Mouse (Mus musculus) midbrain, embryonic 10.5 days (tissue): Measurements from ENCODE around the gene Dmac2. TPM values are rescaled to one million over a fixed set of nuclear protein-coding genes. Genes with fewer than 3 reads are reported as not detected.
"Not testable (repeated sequence)": the region's sequence is repeated elsewhere in the genome, so short reads cannot be mapped to it uniquely, and the experiment has no call there.

Experiments
- DNase-seq: peaks from one replicate; pipeline ENCODE4 v3.0.0-alpha.2; 2017; ENCODE audit warnings: low spot score
- H3K27ac ChIP-seq: fragments of 300-500 bp; sonication (generic); replicated peaks from 2 replicates; pipeline ENCODE4 v1.5.1; 2016; ENCODE audit warnings: mild to moderate bottlenecking
- H3K27me3 ChIP-seq: fragments of 300-500 bp; sonication (generic); 2 replicates; pipeline ENCODE4 v1.6.1; 2016; ENCODE audit warnings: low read depth, mild to moderate bottlenecking; ENCODE audit not compliant: poor library complexity, severe bottlenecking
- H3K36me3 ChIP-seq: fragments of 300-500 bp; sonication (generic); 2 replicates; pipeline ENCODE4 v1.6.1; 2016; ENCODE audit warnings: mild to moderate bottlenecking, moderate library complexity
- H3K4me1 ChIP-seq: fragments of 300-500 bp; sonication (generic); 2 replicates; pipeline ENCODE4 v1.6.1; 2016
- H3K4me3 ChIP-seq: fragments of 300-500 bp; sonication (generic); 2 replicates; pipeline ENCODE4 v1.5.1; 2016; ENCODE audit warnings: mild to moderate bottlenecking, moderate library complexity
- H3K9me3 ChIP-seq: fragments of 300-500 bp; sonication (generic); replicated peaks from 2 replicates; pipeline ENCODE4 v1.6.1; 2016; ENCODE audit warnings: mild to moderate bottlenecking
- WGBS: fragments of 180-500 bp; shearing (Covaris S2); methylation state at CpG from one replicate; pipeline ENCODE4 v1.1.7; 2016; 5-methylcytosine and 5-hydroxymethylcytosine counted together
- polyA plus RNA-seq: library from polyadenylated mRNA; unstranded; fragments of >200 nt; fragmentation: Nextera tagmentation; extraction: Ambion mirVana; gene quantifications from 2 replicates; pipeline ENCODE4 v1.2.1, GENCODE M21; 2016

Gene Dmac2
- 22.8 and 24.9 TPM in 2 replicates for polyA plus RNA-seq

- Histone ChIP-seq H3K4me3 (peak within 1 kb of the TSS; percentile 72), H3K36me3 (peaks cover 12% of the 10 kb centered on the region; the same call in 1 of the 2 replicates), H3K27ac (peak within 1 kb of the TSS; percentile 75), H3K9me3 (no peaks in the 10 kb centered on the region), H3K4me1 (peaks cover 15% of the 10 kb centered on the region), H3K27me3 (no peaks in the 10 kb centered on the region)
- WGBS: 2% methylated on average over 53 of the region's 53 CpGs
- DNase-seq: peak; percentile 90
Observed at GRCm38 (mm10) chr7:25618865-25619721, at the start of gene Dmac2. Gene Dmac2 (plus strand): TSS chr7:25619414.

- not testable (repeated sequence) for DNase-seq, H3K9me3 ChIP-seq, H3K4me3 ChIP-seq, H3K36me3 ChIP-seq, H3K27ac ChIP-seq, H3K27me3 ChIP-seq
- WGBS: 79% methylated on average over 5 of the region's 5 CpGs
- peaks cover 13% of the 10 kb centered on the region for H3K4me1 ChIP-seq
Observed at GRCm38 (mm10) chr7:25573806-25574205, 45.4 kb upstream of the Dmac2 start.

GRCm38 (mm10) chr7:25575105-25575504, 44.1 kb upstream of the Dmac2 start:
- peaks cover 13% of the 10 kb centered on the region for H3K4me1 ChIP-seq
- no peak for DNase-seq
- H3K27me3 ChIP-seq: no peaks in the 10 kb centered on the region
- 0 out of 2 replicates have a peak overlapping the region, but pooled peaks have one; percentile 2 for H3K27ac ChIP-seq
- no peaks in the 10 kb centered on the region for H3K36me3 ChIP-seq
- no peak overlapping the region for H3K4me3 ChIP-seq
- 79% methylated on average over 5 of the region's 5 CpGs for WGBS
- H3K9me3 ChIP-seq: no peaks in the 10 kb centered on the region

GRCm38 (mm10) chr7:25575870-25576269, 43.3 kb upstream of the Dmac2 start:
- WGBS: 14% methylated on average over 8 of the region's 8 CpGs
- H3K4me1 ChIP-seq: peaks cover 13% of the 10 kb centered on the region
- no peaks in the 10 kb centered on the region for H3K9me3 ChIP-seq
- no peaks in the 10 kb centered on the region for H3K36me3 ChIP-seq
- H3K27me3 ChIP-seq: no peaks in the 10 kb centered on the region
- DNase-seq: peak; percentile 19
- H3K4me3 ChIP-seq: no peak overlapping the region
- no peak overlapping the region for H3K27ac ChIP-seq

- H3K27ac ChIP-seq, H3K27me3 ChIP-seq, DNase-seq, H3K36me3 ChIP-seq, H3K4me3 ChIP-seq, H3K9me3 ChIP-seq: not testable (repeated sequence)
- peaks cover 13% of the 10 kb centered on the region for H3K4me1 ChIP-seq
- WGBS: 52% methylated on average over 6 of the region's 6 CpGs
Observed at GRCm38 (mm10) chr7:25576308-25576707, 42.9 kb upstream of the Dmac2 start.

- not testable (repeated sequence) for DNase-seq, H3K27me3 ChIP-seq, H3K9me3 ChIP-seq, H3K27ac ChIP-seq, H3K36me3 ChIP-seq, H3K4me3 ChIP-seq
- H3K4me1 ChIP-seq: peaks cover 13% of the 10 kb centered on the region
- WGBS: 71% methylated on average over 14 of the region's 14 CpGs
Observed at GRCm38 (mm10) chr7:25576793-25577437, 42.3 kb upstream of the Dmac2 start.

GRCm38 (mm10) chr7:25579441-25579840, 39.8 kb upstream of the Dmac2 start:
- no peaks in the 10 kb centered on the region for H3K27me3 ChIP-seq
- 0 out of 2 replicates have a peak, but pooled peaks cover 3% of the 10 kb centered on the region for H3K9me3 ChIP-seq
- DNase-seq: no peak
- no peak overlapping the region for H3K4me3 ChIP-seq
- no peak overlapping the region for H3K27ac ChIP-seq
- no peaks in the 10 kb centered on the region for H3K36me3 ChIP-seq
- H3K4me1 ChIP-seq: peaks cover 13% of the 10 kb centered on the region
- WGBS: 90% methylated on average over 10 of the region's 10 CpGs

GRCm38 (mm10) chr7:25582301-25582810, 36.9 kb upstream of the Dmac2 start:
- WGBS: 88% methylated on average over 15 of the region's 15 CpGs
- no peaks in the 10 kb centered on the region for H3K27me3 ChIP-seq
- no peaks in the 10 kb centered on the region for H3K4me1 ChIP-seq
- DNase-seq: no peak
- no peaks in the 10 kb centered on the region for H3K36me3 ChIP-seq
- H3K27ac ChIP-seq: no peak overlapping the region
- no peak overlapping the region for H3K4me3 ChIP-seq
- H3K9me3 ChIP-seq: 0 out of 2 replicates have a peak, but pooled peaks cover 3% of the 10 kb centered on the region

- no peak overlapping the region for H3K27ac ChIP-seq
- no peaks in the 10 kb centered on the region for H3K4me1 ChIP-seq
- 0 out of 2 replicates have a peak, but pooled peaks cover 3% of the 10 kb centered on the region for H3K9me3 ChIP-seq
- no peaks in the 10 kb centered on the region for H3K36me3 ChIP-seq
- no peak overlapping the region for H3K4me3 ChIP-seq
- no peak for DNase-seq
- H3K27me3 ChIP-seq: no peaks in the 10 kb centered on the region
- WGBS: 86% methylated on average over 5 of the region's 5 CpGs
Observed at GRCm38 (mm10) chr7:25584651-25585050, 34.6 kb upstream of the Dmac2 start.

GRCm38 (mm10) chr7:25585351-25586204, 33.6 kb upstream of the Dmac2 start:
- 80% methylated on average over 9 of the region's 9 CpGs for WGBS
- no peak for DNase-seq
- Histone ChIP-seq H3K4me1 (no peaks in the 10 kb centered on the region), H3K27me3 (no peaks in the 10 kb centered on the region), H3K27ac (no peak overlapping the region), H3K36me3 (no peaks in the 10 kb centered on the region), H3K9me3 (0 out of 2 replicates have a peak, but pooled peaks cover 3% of the 10 kb centered on the region), H3K4me3 (no peak overlapping the region)

GRCm38 (mm10) chr7:25591226-25591625, 28.0 kb upstream of the Dmac2 start:
- DNase-seq: no peak
- WGBS: 94% methylated on average over 2 of the region's 2 CpGs

GRCm38 (mm10) chr7:25593859-25594258, 25.4 kb upstream of the Dmac2 start:
- no peak overlapping the region for H3K27ac ChIP-seq
- no peaks in the 10 kb centered on the region for H3K9me3 ChIP-seq
- H3K27me3 ChIP-seq: no peaks in the 10 kb centered on the region
- no peaks in the 10 kb centered on the region for H3K4me1 ChIP-seq
- WGBS: 86% methylated on average over 3 of the region's 3 CpGs
- no peaks in the 10 kb centered on the region for H3K36me3 ChIP-seq
- no peak for DNase-seq
- no peak overlapping the region for H3K4me3 ChIP-seq

More at GRCm38 (mm10) chr7:25591226-25591625, 28.0 kb upstream of the Dmac2 start:
- no peak overlapping the region for H3K4me3 ChIP-seq
- no peaks in the 10 kb centered on the region for H3K9me3 ChIP-seq
- H3K36me3 ChIP-seq: no peaks in the 10 kb centered on the region
- no peaks in the 10 kb centered on the region for H3K27me3 ChIP-seq
- no peaks in the 10 kb centered on the region for H3K4me1 ChIP-seq
- H3K27ac ChIP-seq: no peak overlapping the region
